Mouse (Mus musculus): ENCODE results near the gene Phf21b.
A peak's percentile ranks its signal among the peaks of the same experiment; 100 is the strongest.
"Not testable (repeated sequence)": the region's sequence is repeated elsewhere in the genome, so short reads cannot be mapped to it uniquely, and the experiment has no call there.

Gene Phf21b

GRCm38 (mm10) chr15:84772191-84773111, 83.4 kb downstream of the Phf21b start:
- peak; percentile 20 for DNase-seq

GRCm38 (mm10) chr15:84769641-84770341, 86.1 kb downstream of the Phf21b start:
- no peak for DNase-seq

GRCm38 (mm10) chr15:84768531-84768930, 87.3 kb downstream of the Phf21b start:
- DNase-seq: not testable (repeated sequence)

GRCm38 (mm10) chr15:84766621-84767020, 89.2 kb downstream of the Phf21b start:
- no peak for DNase-seq

GRCm38 (mm10) chr15:84763423-84763812, 92.4 kb downstream of the Phf21b start:
- no peak for DNase-seq

- no peak for DNase-seq
Measured at GRCm38 (mm10) chr15:84762712-84763422, 93.0 kb downstream of the Phf21b start.

- DNase-seq: peak; percentile 32
Measured at GRCm38 (mm10) chr15:84758493-84758892, 97.4 kb downstream of the Phf21b start.

- no peak for DNase-seq
Measured at GRCm38 (mm10) chr15:84756426-84756825, 99.4 kb downstream of the Phf21b start.

- peak; percentile 53 for DNase-seq
Measured at GRCm38 (mm10) chr15:84754987-84755386, 100.9 kb downstream of the Phf21b start.

GRCm38 (mm10) chr15:84745831-84746230, 110.0 kb downstream of the Phf21b start:
- no peak for DNase-seq

GRCm38 (mm10) chr15:84744308-84744707, 111.5 kb downstream of the Phf21b start:
- DNase-seq: no peak

- no peak for DNase-seq
Measured at GRCm38 (mm10) chr15:84743347-84743746, 112.5 kb downstream of the Phf21b start.

- no peak for DNase-seq
Measured at GRCm38 (mm10) chr15:84741573-84741972, 114.3 kb downstream of the Phf21b start.

- no peak for DNase-seq
Measured at GRCm38 (mm10) chr15:84738246-84738645, 117.6 kb downstream of the Phf21b start.

- no peak for DNase-seq
Measured at GRCm38 (mm10) chr15:84736994-84737346, 118.9 kb downstream of the Phf21b start.

- DNase-seq: no peak
Measured at GRCm38 (mm10) chr15:84736346-84736993, 119.4 kb downstream of the Phf21b start.

All from cerebellum, adult 11 months (tissue).